Mouse (Mus musculus) neural tube, embryonic 14.5 days (tissue): ENCODE results near the gene Mcoln2. TPM values are rescaled to one million over a fixed set of nuclear protein-coding genes. Genes with fewer than 3 reads are reported as not detected.

Experiments
- ATAC-seq: fragments of 200-750 bp; cut with Nextera tagmentation; 2 replicates; pipeline ENCODE4 v1.8.0; 2017; ENCODE audit warnings: low read depth, mild to moderate bottlenecking, moderate TSS enrichment, moderate library complexity
- H3K27ac ChIP-seq: fragments of 300-500 bp; sonication (generic); 2 replicates; pipeline ENCODE4 v1.5.1; 2014; ENCODE audit warnings: low read depth, mild to moderate bottlenecking, control low read depth, low read length, moderate library complexity, mixed read lengths
- H3K27me3 ChIP-seq: fragments of 300-500 bp; sonication (generic); 2 replicates; pipeline ENCODE4 v1.6.1; 2014; ENCODE audit warnings: low read length; ENCODE audit not compliant: control insufficient read depth, insufficient read depth
- H3K36me3 ChIP-seq: fragments of 300-500 bp; sonication (generic); 2 replicates; pipeline ENCODE4 v1.6.1; 2014; ENCODE audit warnings: low read length, mixed read lengths; ENCODE audit not compliant: control insufficient read depth, insufficient read depth
- H3K4me1 ChIP-seq: fragments of 300-500 bp; sonication (generic); 2 replicates; pipeline ENCODE4 v1.6.1; 2014; ENCODE audit warnings: low read length; ENCODE audit not compliant: control insufficient read depth, insufficient read depth
- H3K4me2 ChIP-seq: fragments of 300-500 bp; sonication (generic); 2 replicates; pipeline ENCODE4 v1.6.1; 2014; ENCODE audit warnings: mild to moderate bottlenecking, low read depth, low read length, control low read depth
- H3K4me3 ChIP-seq: fragments of 300-500 bp; sonication (generic); 2 replicates; pipeline ENCODE4 v1.5.1; 2014; ENCODE audit warnings: low read depth, low read length, control low read depth, mixed read lengths
- H3K9ac ChIP-seq: fragments of 300-500 bp; sonication (generic); replicated peaks from 2 replicates; pipeline ENCODE4 v1.6.1; 2014; ENCODE audit warnings: low read depth, mild to moderate bottlenecking, control low read depth, low read length, mixed read lengths
- H3K9me3 ChIP-seq: fragments of 300-500 bp; sonication (generic); 2 replicates; pipeline ENCODE4 v1.6.1; 2016; ENCODE audit warnings: low read length; ENCODE audit not compliant: control insufficient read depth
- WGBS: fragments of 180-500 bp; shearing (Covaris S2); extraction: QIAGEN DNeasy Blood & Tissue Kit; methylation state at CpG from one replicate; pipeline ENCODE4 v1.1.7; 2014; 5-methylcytosine and 5-hydroxymethylcytosine counted together
- polyA plus RNA-seq: library from polyadenylated mRNA; unstranded; fragments of >200 nt; fragmentation: Nextera tagmentation; extraction: Ambion mirVana; gene quantifications from 2 replicates; pipeline ENCODE4 v1.2.1, GENCODE M21; 2014

The Mcoln2 gene
- polyA plus RNA-seq, 1 experiment from 2014 or later, result not detected

DNA sequence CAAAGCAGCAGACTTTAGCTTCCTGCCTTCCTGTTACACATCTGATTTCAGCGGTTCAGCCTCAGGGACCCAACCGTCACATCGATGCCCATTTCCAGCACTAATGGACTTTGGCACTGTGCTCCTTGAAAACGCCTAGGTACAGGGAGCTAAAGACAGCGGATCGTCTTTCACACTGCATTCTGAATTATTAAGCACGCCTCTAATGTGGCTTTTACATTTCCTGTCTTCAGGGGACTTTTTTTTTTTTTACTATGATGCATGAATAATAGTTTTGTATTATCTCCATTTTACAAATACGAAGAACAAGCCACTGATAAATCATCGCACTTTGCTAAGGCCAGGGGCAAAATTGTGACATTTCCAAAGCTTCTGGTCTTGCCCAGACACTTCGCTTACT, 36.4 kb downstream of the Mcoln2 start:
- no peak overlapping the region for H3K4me3 ChIP-seq
- H3K36me3 ChIP-seq, result no peaks in the 10 kb centered on the region
- H3K9me3 ChIP-seq, result no peaks in the 10 kb centered on the region
- 0 out of 2 replicates have a peak, but pooled peaks cover 2% of the 10 kb centered on the region for H3K27me3 ChIP-seq
- no peak for ATAC-seq
- H3K4me1 ChIP-seq, result peaks cover 6% of the 10 kb centered on the region; the same call in 1 of the 2 replicates
- WGBS, result 68% methylated on average over 10 of the region's 10 CpGs
- H3K9ac ChIP-seq, result no peak overlapping the region
- H3K4me2 ChIP-seq, result no peak overlapping the region
- H3K27ac ChIP-seq, result no peak overlapping the region

- H3K9me3 ChIP-seq, result no peaks in the 10 kb centered on the region
- H3K9ac ChIP-seq, result no peak overlapping the region
- H3K4me1 ChIP-seq, result peaks cover 6% of the 10 kb centered on the region; the same call in 1 of the 2 replicates
- no peak for ATAC-seq
- no peak overlapping the region for H3K4me2 ChIP-seq
- no peak overlapping the region for H3K27ac ChIP-seq
- 64% methylated on average over 10 of the region's 10 CpGs for WGBS
- no peak overlapping the region for H3K4me3 ChIP-seq
- no peaks in the 10 kb centered on the region for H3K36me3 ChIP-seq
- no peaks in the 10 kb centered on the region for H3K27me3 ChIP-seq
These were observed 40.3 kb downstream of the Mcoln2 start for GRCm38 (mm10) chr3:146189933-146190332.

DNA sequence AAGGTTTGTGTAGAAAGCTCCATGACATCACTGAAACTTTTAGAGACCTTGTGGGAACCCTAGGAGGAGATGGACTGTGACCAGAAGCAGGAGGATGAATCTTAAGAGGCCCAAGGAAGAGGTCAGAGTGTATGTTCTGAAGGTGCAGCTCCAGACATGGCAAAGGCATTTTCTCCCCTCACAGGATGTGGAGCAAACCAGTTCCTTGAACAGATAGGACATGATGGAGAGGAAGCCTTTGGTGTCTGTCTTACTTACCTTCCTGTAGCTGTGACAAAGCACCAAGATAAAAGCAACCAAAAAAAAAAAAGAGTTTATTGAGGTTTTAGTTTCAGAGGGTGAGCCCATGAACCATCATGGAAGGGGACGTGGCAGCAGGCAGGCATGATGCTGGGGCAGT, 42.9 kb downstream of the Mcoln2 start:
- H3K27ac ChIP-seq, result no peak overlapping the region
- no peaks in the 10 kb centered on the region for H3K36me3 ChIP-seq
- no peaks in the 10 kb centered on the region for H3K27me3 ChIP-seq
- no peak overlapping the region for H3K4me3 ChIP-seq
- no peaks in the 10 kb centered on the region for H3K4me1 ChIP-seq
- WGBS, result 89% methylated on average over 1 of the region's 1 CpGs
- no peak overlapping the region for H3K9ac ChIP-seq
- no peak for ATAC-seq
- no peak overlapping the region for H3K4me2 ChIP-seq
- no peaks in the 10 kb centered on the region for H3K9me3 ChIP-seq

- peaks cover 10% of the 10 kb centered on the region; the same call in 1 of the 2 replicates for H3K4me1 ChIP-seq
- no peak overlapping the region for H3K9ac ChIP-seq
- no peaks in the 10 kb centered on the region for H3K27me3 ChIP-seq
- no peaks in the 10 kb centered on the region for H3K36me3 ChIP-seq
- H3K27ac ChIP-seq, result no peak overlapping the region
- no peak for ATAC-seq
- no peak overlapping the region for H3K4me3 ChIP-seq
- H3K4me2 ChIP-seq, result no peak overlapping the region
- 90% methylated on average over 5 of the region's 5 CpGs for WGBS
- no peaks in the 10 kb centered on the region for H3K9me3 ChIP-seq
These were observed 45.5 kb downstream of the Mcoln2 start for GRCm38 (mm10) chr3:146195153-146195552.

- Histone ChIP-seq H3K4me1 (peaks cover 10% of the 10 kb centered on the region; the same call in 1 of the 2 replicates), H3K4me2 (no peak overlapping the region), H3K4me3 (no peak overlapping the region), H3K9ac (no peak overlapping the region), H3K27me3 (no peaks in the 10 kb centered on the region), H3K9me3 (no peaks in the 10 kb centered on the region), H3K36me3 (no peaks in the 10 kb centered on the region), H3K27ac (no peak overlapping the region)
- WGBS, result 30% methylated on average over 6 of the region's 6 CpGs
- no peak for ATAC-seq
These were observed 46.7 kb downstream of the Mcoln2 start for GRCm38 (mm10) chr3:146196301-146196700.

GRCm38 (mm10) chr3:146196780-146197743, 47.4 kb downstream of the Mcoln2 start:
- Histone ChIP-seq H3K9ac (no peak overlapping the region), H3K27ac (no peak overlapping the region), H3K4me3 (no peak overlapping the region), H3K4me1 (peaks cover 10% of the 10 kb centered on the region; the same call in 1 of the 2 replicates), H3K36me3 (no peaks in the 10 kb centered on the region), H3K4me2 (no peak overlapping the region), H3K9me3 (no peaks in the 10 kb centered on the region), H3K27me3 (no peaks in the 10 kb centered on the region)
- no peak for ATAC-seq
- WGBS, result 77% methylated on average over 17 of the region's 17 CpGs

DNA sequence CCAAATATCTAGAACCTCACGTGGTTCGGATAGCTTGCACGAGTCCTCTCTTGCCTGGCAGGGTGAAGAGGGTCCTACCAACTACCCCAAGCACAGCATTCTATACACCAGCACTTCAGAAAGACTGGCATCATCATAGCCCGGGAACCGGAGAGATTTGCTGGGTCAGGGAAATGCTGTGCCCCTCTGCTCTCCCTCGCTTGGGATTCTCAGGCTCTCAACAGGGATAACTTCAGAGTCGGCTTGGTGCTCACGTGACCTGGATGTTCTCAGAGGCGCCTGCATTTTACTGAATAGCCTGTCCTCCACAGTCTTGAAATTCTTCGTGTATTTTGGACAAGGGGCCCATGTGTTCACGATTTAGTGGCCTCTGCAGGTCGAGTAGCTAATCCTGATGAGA, 48.2 kb downstream of the Mcoln2 start:
- WGBS, result 91% methylated on average over 12 of the region's 12 CpGs
- peaks cover 10% of the 10 kb centered on the region; the same call in 1 of the 2 replicates for H3K4me1 ChIP-seq
- no peak overlapping the region for H3K27ac ChIP-seq
- H3K9ac ChIP-seq, result no peak overlapping the region
- H3K27me3 ChIP-seq, result no peaks in the 10 kb centered on the region
- no peaks in the 10 kb centered on the region for H3K36me3 ChIP-seq
- no peak for ATAC-seq
- no peak overlapping the region for H3K4me2 ChIP-seq
- no peaks in the 10 kb centered on the region for H3K9me3 ChIP-seq
- H3K4me3 ChIP-seq, result no peak overlapping the region

DNA sequence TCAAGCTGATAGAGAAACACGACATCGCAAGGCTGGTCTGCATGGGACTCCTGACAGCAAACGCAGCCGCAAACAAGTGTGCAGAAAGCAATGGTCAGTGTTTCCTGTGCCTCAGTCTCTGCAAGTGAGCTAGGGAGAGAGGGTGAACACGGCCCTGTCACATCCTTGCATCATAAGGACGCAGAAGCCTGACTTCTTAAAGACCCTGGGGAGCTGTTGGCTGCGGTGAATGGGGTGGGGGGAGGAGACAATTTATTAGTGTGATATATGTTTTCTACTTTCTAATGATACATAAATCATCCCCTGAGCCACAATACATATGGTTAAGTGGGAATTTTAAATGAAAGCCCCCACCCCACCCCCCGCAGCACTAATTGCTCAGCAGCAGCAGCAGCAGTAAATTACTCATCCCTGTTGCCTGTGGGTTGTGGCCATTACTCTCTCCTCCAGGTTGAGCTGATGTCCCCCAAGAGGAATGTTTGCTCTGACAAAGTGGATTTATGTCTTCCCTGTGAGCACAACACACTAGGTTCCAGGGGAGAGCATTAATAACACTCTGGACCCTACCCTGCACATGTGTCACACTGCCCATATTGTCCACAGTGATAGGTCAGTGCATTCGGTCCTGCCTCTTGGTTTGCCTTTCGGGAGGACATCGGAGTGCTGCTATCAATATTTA, 49.3 kb downstream of the Mcoln2 start:
- 24% methylated on average over 11 of the region's 11 CpGs for WGBS
- H3K9ac ChIP-seq, result no peak overlapping the region
- H3K4me1 ChIP-seq, result peaks cover 10% of the 10 kb centered on the region; the same call in 1 of the 2 replicates
- no peak overlapping the region for H3K27ac ChIP-seq
- H3K4me3 ChIP-seq, result no peak overlapping the region
- no peaks in the 10 kb centered on the region for H3K9me3 ChIP-seq
- H3K27me3 ChIP-seq, result no peaks in the 10 kb centered on the region
- ATAC-seq, result peak; percentile 94
- no peak overlapping the region for H3K4me2 ChIP-seq
- H3K36me3 ChIP-seq, result no peaks in the 10 kb centered on the region

DNA sequence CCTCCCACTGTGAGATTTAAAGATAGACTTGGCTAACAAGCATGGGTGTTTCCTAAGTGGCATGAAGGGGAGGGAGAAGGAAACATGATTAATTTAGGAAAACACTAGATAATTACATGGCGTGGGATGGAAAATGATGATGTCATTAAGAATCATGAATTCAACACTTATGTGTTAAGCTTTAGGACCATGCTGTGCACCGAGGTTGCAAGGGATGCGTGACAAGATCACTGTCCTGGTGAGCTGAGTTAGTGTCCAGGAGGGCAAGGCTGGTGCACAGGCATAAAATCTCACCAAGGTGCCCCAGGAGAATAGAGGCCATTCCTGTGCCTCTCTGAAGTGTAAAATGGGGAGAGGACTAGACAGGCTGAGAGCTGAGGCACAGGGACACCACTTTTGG, 49.9 kb downstream of the Mcoln2 start:
- peak; percentile 59 for ATAC-seq
- 31% methylated on average over 3 of the region's 3 CpGs for WGBS

More for the DNA sequence above, 49.9 kb downstream of the Mcoln2 start:
- Histone ChIP-seq H3K4me2 (no peak overlapping the region), H3K9ac (no peak overlapping the region), H3K27me3 (no peaks in the 10 kb centered on the region), H3K36me3 (no peaks in the 10 kb centered on the region), H3K4me3 (no peak overlapping the region), H3K4me1 (peaks cover 10% of the 10 kb centered on the region; the same call in 1 of the 2 replicates), H3K27ac (no peak overlapping the region), H3K9me3 (no peaks in the 10 kb centered on the region)
